Mouse (Mus musculus): ENCODE data around the gene Mdga2. TPM values are rescaled to one million over a fixed set of nuclear protein-coding genes. Genes with fewer than 3 reads are reported as not detected.
A peak's percentile ranks its signal among the peaks of the same experiment; 100 is the strongest.

The Mdga2 gene
- polyA plus RNA-seq, 1 experiment from 2014 or later: 0.08 TPM

GRCm38 (mm10) chr12:67094414-67094813 lies 127.9 kb downstream of the Mdga2 start:
- H3K9me3 ChIP-seq (ENCODE audit: low read length): no peaks in the 10 kb centered on the region
- H3K4me1 ChIP-seq (ENCODE audit: insufficient read depth, low read depth, low read length): no peaks in the 10 kb centered on the region
- no peak overlapping the region for H3K27ac ChIP-seq (ENCODE audit: low read length)
- no peak for TF ChIP-seq EP300 (IDR thresholded peaks at IDR 0.05)
- no peak overlapping the region for H3K4me2 ChIP-seq (replicated peaks; ENCODE audit: low read depth, low read length)
- no peak for ATAC-seq
- no peak overlapping the region for H3K4me3 ChIP-seq (ENCODE audit: low read depth, low read length)
- no peaks in the 10 kb centered on the region for H3K36me3 ChIP-seq (ENCODE audit: insufficient read depth, low read length)
- no peak for DNase-seq (ENCODE audit: low spot score)
- H3K27me3 ChIP-seq (replicated peaks; ENCODE audit: insufficient read depth, low read length): no peaks in the 10 kb centered on the region
- H3K9ac ChIP-seq (replicated peaks; ENCODE audit: low read depth): no peak overlapping the region

GRCm38 (mm10) chr12:67090420-67090965 lies 131.9 kb downstream of the Mdga2 start:
- WGBS: 41% methylated on average over 2 of the region's 2 CpGs
- ATAC-seq: no peak

GRCm38 (mm10) chr12:67059136-67060014 lies 163.0 kb downstream of the Mdga2 start:
- no peaks in the 10 kb centered on the region for H3K4me1 ChIP-seq (ENCODE audit: insufficient read depth, low read depth, low read length)
- H3K9me3 ChIP-seq (ENCODE audit: low read length): peaks cover 6% of the 10 kb centered on the region; the same call in 1 of the 2 replicates
- ATAC-seq (peak; percentile 95), DNase-seq (ENCODE audit: low spot score) (peak; percentile 14)
- no peaks in the 10 kb centered on the region for H3K36me3 ChIP-seq (ENCODE audit: insufficient read depth, low read length)
- H3K27me3 ChIP-seq (replicated peaks; ENCODE audit: insufficient read depth, low read length): no peaks in the 10 kb centered on the region
- H3K27ac ChIP-seq (ENCODE audit: low read length): no peak overlapping the region
- H3K4me3 ChIP-seq (ENCODE audit: low read depth, low read length): no peak overlapping the region
- no peak for TF ChIP-seq EP300 (IDR thresholded peaks at IDR 0.05)
- no peak for TF ChIP-seq CTCF (IDR thresholded peaks at IDR 0.05)
- no peak overlapping the region for H3K9ac ChIP-seq (replicated peaks; ENCODE audit: low read depth)
- 68% methylated on average over 19 of the region's 19 CpGs for WGBS
- H3K4me2 ChIP-seq (replicated peaks; ENCODE audit: low read depth, low read length): no peak overlapping the region

More at GRCm38 (mm10) chr12:67090420-67090965, 131.9 kb downstream of the Mdga2 start:
- Histone ChIP-seq H3K27ac (ENCODE audit: low read length) (no peak overlapping the region), H3K4me1 (ENCODE audit: insufficient read depth, low read depth, low read length) (no peaks in the 10 kb centered on the region), H3K4me3 (ENCODE audit: low read depth, low read length) (no peak overlapping the region), H3K9me3 (ENCODE audit: low read length) (no peaks in the 10 kb centered on the region), H3K27me3 (replicated peaks; ENCODE audit: insufficient read depth, low read length) (no peaks in the 10 kb centered on the region), H3K4me2 (replicated peaks; ENCODE audit: low read depth, low read length) (no peak overlapping the region), H3K36me3 (ENCODE audit: insufficient read depth, low read length) (no peaks in the 10 kb centered on the region), H3K9ac (replicated peaks; ENCODE audit: low read depth) (no peak overlapping the region)
- no peak for TF ChIP-seq EP300 (IDR thresholded peaks at IDR 0.05)
- no peak for TF ChIP-seq CTCF (IDR thresholded peaks at IDR 0.05)
- DNase-seq (ENCODE audit: low spot score): no peak

- Histone ChIP-seq H3K4me2 (replicated peaks; ENCODE audit: low read depth, low read length) (no peak overlapping the region), H3K27ac (ENCODE audit: low read length) (no peak overlapping the region), H3K9ac (replicated peaks; ENCODE audit: low read depth) (no peak overlapping the region), H3K4me3 (ENCODE audit: low read depth, low read length) (no peak overlapping the region), H3K36me3 (ENCODE audit: insufficient read depth, low read length) (no peaks in the 10 kb centered on the region), H3K27me3 (replicated peaks; ENCODE audit: insufficient read depth, low read length) (no peaks in the 10 kb centered on the region), H3K4me1 (ENCODE audit: insufficient read depth, low read depth, low read length) (no peaks in the 10 kb centered on the region), H3K9me3 (ENCODE audit: low read length) (peaks cover 6% of the 10 kb centered on the region; the same call in 1 of the 2 replicates)
- ATAC-seq: no peak
- WGBS: 92% methylated on average over 3 of the region's 3 CpGs
- no peak for DNase-seq (ENCODE audit: low spot score)
- no peak for TF ChIP-seq EP300 (IDR thresholded peaks at IDR 0.05)
- no peak for TF ChIP-seq CTCF (IDR thresholded peaks at IDR 0.05)
These were observed 165.7 kb downstream of the Mdga2 start for GRCm38 (mm10) chr12:67056621-67057020.

- no peak for ATAC-seq
- H3K27me3 ChIP-seq (replicated peaks; ENCODE audit: insufficient read depth, low read length): no peaks in the 10 kb centered on the region
These were observed 177.1 kb downstream of the Mdga2 start for GRCm38 (mm10) chr12:67045099-67045750.

GRCm38 (mm10) chr12:67041865-67042264 lies 180.5 kb downstream of the Mdga2 start:
- Histone ChIP-seq H3K4me1 (ENCODE audit: insufficient read depth, low read depth, low read length) (no peaks in the 10 kb centered on the region), H3K27ac (ENCODE audit: low read length) (no peak overlapping the region), H3K27me3 (replicated peaks; ENCODE audit: insufficient read depth, low read length) (no peaks in the 10 kb centered on the region), H3K4me3 (ENCODE audit: low read depth, low read length) (no peak overlapping the region), H3K36me3 (ENCODE audit: insufficient read depth, low read length) (no peaks in the 10 kb centered on the region), H3K4me2 (replicated peaks; ENCODE audit: low read depth, low read length) (no peak overlapping the region), H3K9me3 (ENCODE audit: low read length) (no peaks in the 10 kb centered on the region), H3K9ac (replicated peaks; ENCODE audit: low read depth) (no peak overlapping the region)
- DNase-seq (ENCODE audit: low spot score): no peak
- no peak for TF ChIP-seq CTCF (IDR thresholded peaks at IDR 0.05)
- no peak for TF ChIP-seq EP300 (IDR thresholded peaks at IDR 0.05)
- ATAC-seq: no peak
- WGBS: 69% methylated on average over 4 of the region's 4 CpGs

More at GRCm38 (mm10) chr12:67045099-67045750, 177.1 kb downstream of the Mdga2 start:
- H3K9ac ChIP-seq (replicated peaks; ENCODE audit: low read depth): no peak overlapping the region
- TF ChIP-seq EP300 (IDR thresholded peaks at IDR 0.05): no peak
- no peak overlapping the region for H3K27ac ChIP-seq (ENCODE audit: low read length)
- no peaks in the 10 kb centered on the region for H3K9me3 ChIP-seq (ENCODE audit: low read length)
- H3K4me3 ChIP-seq (ENCODE audit: low read depth, low read length): no peak overlapping the region
- H3K4me1 ChIP-seq (ENCODE audit: insufficient read depth, low read depth, low read length): no peaks in the 10 kb centered on the region
- H3K36me3 ChIP-seq (ENCODE audit: insufficient read depth, low read length): no peaks in the 10 kb centered on the region
- no peak for DNase-seq (ENCODE audit: low spot score)
- WGBS: 76% methylated on average over 8 of the region's 8 CpGs
- no peak overlapping the region for H3K4me2 ChIP-seq (replicated peaks; ENCODE audit: low read depth, low read length)

Measured in lung, postnatal 0 days (tissue).